Mouse (Mus musculus) left cerebral cortex, adult 8-10 months (tissue): ENCODE measurements at regions not wholly inside any gene's neighbourhood (a gene's known extent, or its start where the extent isn't known, plus 50 kb on each side); places are given as distances from the start of the nearest gene placed in this dataset.

ENCODE experiments used
- DNase-seq, 2 experiments: peaks; one replicate each; pipeline ENCODE4 v3.0.0; 2022; ENCODE audit warnings: low spot score in 2 of 2

GRCm38 (mm10) chr2:75407560-75407959 lies 251.5 kb upstream of the Hnrnpa3 start:
- DNase-seq = no peak

- DNase-seq = no peak
Observed at GRCm38 (mm10) chr2:75408016-75408415, 251.0 kb upstream of the Hnrnpa3 start.

GRCm38 (mm10) chr2:75409806-75410205 lies 249.3 kb upstream of the Hnrnpa3 start:
- no peak for DNase-seq

DNA sequence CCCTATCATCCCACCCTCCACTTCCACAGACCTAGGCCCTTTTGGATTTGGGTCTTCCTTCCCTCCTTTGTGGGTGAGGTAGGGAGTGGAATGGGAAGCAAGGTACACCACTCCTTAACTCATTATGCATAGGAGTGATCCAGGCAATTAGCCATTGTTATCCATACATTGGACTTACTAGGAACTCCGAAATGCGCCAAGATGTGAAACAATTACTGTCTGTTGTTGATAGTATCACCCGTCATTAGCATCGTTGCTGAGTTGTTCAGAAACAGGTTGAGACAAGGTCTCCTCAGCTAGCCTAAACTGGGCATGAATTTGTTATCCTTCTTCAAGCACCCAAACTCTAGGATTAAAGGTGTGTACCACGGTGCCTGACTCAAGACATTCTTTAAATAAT lies 246.3 kb upstream of the Hnrnpa3 start:
- no peak for DNase-seq

- DNase-seq = no peak
Observed at GRCm38 (mm10) chr2:75418689-75419088, 240.4 kb upstream of the Hnrnpa3 start.

GRCm38 (mm10) chr2:75419142-75419541 lies 239.9 kb upstream of the Hnrnpa3 start:
- no peak for DNase-seq

GRCm38 (mm10) chr2:75422798-75423685 lies 236.0 kb upstream of the Hnrnpa3 start:
- DNase-seq = no peak

GRCm38 (mm10) chr2:75423872-75424271 lies 235.2 kb upstream of the Hnrnpa3 start:
- no peak for DNase-seq

DNA sequence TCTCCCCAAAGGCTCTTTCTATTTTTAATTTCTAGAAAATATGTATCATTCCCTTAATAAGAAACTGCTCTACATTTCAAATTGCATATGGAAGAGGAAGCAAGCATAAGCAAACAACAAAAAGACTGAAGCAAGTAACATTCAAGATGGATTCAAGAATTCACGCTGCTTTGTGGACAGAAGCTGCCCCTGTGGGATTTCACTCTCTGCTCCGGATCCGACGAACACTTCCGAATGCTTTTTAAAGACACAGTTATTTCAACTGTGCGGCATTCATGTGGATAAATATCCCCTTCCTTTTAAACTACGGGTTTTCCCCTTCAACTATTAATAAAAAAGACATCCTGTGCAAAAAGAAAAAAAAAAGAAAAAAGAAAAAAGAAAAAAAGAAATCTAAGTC lies 234.7 kb upstream of the Hnrnpa3 start:
- DNase-seq = no peak

DNA sequence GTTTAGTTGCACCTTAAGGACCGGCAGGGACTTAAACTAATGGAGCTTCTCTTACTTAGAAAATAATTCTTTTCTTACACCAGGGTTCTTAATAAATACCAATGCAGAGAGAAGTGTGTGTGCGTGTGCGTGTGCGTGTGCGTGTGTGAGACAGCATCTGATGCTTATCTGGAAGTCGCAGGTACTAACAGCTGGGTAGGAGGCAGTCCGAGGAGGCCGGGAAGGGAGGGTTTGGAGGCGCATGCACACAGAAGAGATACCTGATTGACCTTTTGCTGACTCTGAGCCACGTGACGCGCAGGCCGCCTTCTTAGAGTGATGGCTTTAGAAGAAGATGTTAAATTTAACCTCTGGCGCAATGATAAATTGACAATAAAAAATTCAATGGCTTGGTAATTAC lies 234.2 kb upstream of the Hnrnpa3 start:
- no peak for DNase-seq

DNA sequence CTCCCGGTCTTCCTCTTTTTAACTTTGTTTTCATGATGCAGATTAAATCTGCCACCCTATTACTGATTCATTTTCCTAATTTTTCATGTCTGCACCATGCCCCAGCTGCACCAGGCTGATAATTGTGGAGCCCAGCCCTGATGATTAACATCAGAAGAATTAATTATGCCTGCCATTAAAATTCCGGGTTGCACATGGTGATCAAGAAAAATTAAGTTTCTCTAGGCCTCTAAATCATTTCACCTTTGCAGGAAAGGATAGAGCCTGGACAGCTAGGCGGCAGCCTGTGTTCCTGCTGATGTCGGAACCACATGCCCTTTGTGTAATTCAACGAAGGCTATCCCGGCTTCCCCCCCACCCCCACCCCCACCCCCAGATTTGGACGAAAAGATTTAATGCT lies 233.7 kb upstream of the Hnrnpa3 start:
- DNase-seq = no peak

GRCm38 (mm10) chr2:75425791-75426190 lies 233.3 kb upstream of the Hnrnpa3 start:
- DNase-seq = no peak

GRCm38 (mm10) chr2:75427936-75428458 lies 231.1 kb upstream of the Hnrnpa3 start:
- DNase-seq = no peak

DNA sequence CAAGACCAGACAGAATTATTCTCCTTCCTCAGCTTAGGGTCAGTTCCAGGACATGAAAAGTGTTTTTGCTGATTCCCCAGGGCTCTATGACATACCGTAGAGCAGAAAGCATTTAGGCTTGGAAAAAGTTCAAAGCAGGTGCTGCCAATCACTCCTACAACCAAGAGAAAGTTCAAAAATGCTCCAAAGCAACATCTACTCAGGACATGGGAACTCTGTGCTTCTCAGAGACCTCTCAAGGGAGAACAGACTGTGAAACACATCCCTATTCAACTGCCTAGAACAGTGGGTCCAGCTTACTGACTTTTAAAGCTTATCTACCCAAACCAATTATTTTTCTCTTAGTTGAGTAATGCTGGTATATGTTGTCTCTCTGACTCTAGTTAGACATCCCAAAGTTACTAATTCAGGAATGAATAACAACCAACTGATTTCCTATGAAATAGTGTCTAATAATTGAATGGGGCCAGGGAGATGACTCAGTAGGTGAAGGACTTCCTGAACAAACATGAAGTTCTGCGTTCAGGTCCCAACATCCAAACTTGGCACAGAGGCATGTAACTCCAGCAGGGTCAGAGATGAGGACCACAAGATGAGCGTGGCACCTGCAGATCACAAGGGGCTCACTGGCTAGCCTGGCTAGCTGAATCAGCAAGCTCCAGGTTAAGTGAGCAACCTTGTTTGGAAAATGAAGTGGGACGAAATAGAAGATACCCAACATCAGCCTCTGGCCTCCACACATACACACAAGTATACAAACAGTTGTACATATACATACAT lies 228.7 kb upstream of the Hnrnpa3 start:
- no peak for DNase-seq

DNA sequence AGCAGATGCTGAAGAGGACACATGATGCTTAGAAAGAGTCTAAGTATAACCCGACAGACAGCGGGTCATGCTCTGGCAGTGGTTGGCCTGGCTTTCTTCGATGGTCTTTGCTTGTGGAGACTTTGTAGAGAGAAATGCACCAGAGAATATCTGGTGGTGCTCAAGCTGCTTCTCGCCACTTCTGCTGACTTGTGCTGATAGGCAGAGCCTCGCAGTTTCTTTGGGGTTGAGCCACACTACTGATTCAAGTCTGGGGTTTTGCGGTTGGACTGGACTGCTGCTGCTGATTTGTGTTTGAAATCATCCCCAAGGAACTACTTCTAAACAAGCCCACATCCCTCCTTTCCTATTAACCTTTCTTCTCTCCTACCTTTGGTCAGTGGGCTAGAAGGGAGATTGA lies 227.1 kb upstream of the Hnrnpa3 start:
- no peak for DNase-seq

GRCm38 (mm10) chr2:75434521-75434920 lies 224.5 kb upstream of the Hnrnpa3 start:
- DNase-seq = no peak

GRCm38 (mm10) chr2:75439522-75440230 lies 219.4 kb upstream of the Hnrnpa3 start:
- no peak for DNase-seq

- DNase-seq = no peak
Observed at GRCm38 (mm10) chr2:75442632-75443031, 216.4 kb upstream of the Hnrnpa3 start.

GRCm38 (mm10) chr2:75445189-75445588 lies 213.9 kb upstream of the Hnrnpa3 start:
- DNase-seq = no peak

- DNase-seq = no peak
Observed at GRCm38 (mm10) chr2:75446996-75447715, 211.9 kb upstream of the Hnrnpa3 start.

DNA sequence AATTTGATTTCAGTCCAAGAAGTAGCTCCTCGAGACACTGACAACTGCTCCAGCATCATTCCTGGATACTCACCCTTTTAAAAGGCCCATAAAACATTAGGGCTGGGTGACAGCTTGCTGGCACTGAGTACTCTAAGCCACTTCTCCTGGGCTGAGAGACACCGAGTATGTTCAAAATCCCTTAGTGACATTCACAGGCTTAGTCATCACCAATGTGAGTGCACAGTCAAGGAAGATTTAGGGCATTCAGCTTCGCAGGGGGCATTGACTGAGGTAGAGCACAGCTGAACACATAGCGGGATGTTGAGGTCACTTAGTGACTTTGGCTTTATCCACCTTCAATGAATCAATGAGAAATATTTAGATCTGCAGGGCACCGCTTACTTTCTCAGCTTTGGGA lies 210.8 kb upstream of the Hnrnpa3 start:
- no peak for DNase-seq
